Mouse (Mus musculus): ENCODE measurements around the gene Cyb5rl. TPM values are rescaled to one million over a fixed set of nuclear protein-coding genes. Genes with fewer than 3 reads are reported as not detected.

Gene Cyb5rl
- polyA plus RNA-seq, 2 experiments: 5.4 to 10.0 TPM

DNA sequence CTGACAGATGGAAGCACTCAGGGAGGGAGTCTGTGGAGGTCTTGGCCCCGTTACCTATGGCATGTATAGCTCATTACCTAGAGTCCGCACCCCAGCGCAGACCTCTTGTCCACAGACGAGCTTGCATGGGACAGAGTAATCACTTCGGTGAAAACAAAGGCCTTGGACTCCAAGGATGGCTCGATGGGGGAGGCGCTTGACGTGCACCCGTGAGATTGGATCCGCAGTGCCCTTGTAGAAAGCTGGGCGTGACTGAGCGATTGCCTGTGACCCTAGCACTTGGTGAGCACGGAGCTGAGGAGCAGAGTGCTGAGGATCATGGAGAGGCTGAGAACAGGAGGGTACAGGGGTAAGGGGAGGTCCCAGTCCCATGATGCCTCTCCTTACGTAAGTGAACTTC, 24.9 kb downstream of the Cyb5rl start:
- no peak for ATAC-seq (ENCODE audit: low FRiP score, low read depth)
- H3K27me3 ChIP-seq (ENCODE audit: control insufficient read depth, insufficient read depth, low read length): no peaks in the 10 kb centered on the region
- H3K27ac ChIP-seq (replicated peaks; ENCODE audit: low read depth, low read length): no peak overlapping the region
- no peak overlapping the region for H3K9ac ChIP-seq (ENCODE audit: low read depth, low read length, severe bottlenecking)
- no peaks in the 10 kb centered on the region for H3K9me3 ChIP-seq (ENCODE audit: control insufficient read depth, low read length)
- no peak overlapping the region for H3K4me2 ChIP-seq (replicated peaks; ENCODE audit: low read depth, low read length, severe bottlenecking)
- H3K4me3 ChIP-seq (replicated peaks; ENCODE audit: low read length): no peak overlapping the region
- TF ChIP-seq POLR2A (IDR thresholded peaks at IDR 0.05; ENCODE audit: borderline replicate concordance, extremely low read depth, insufficient read depth, insufficient read length): no peak
- DNase-seq (ENCODE audit: low spot score): no peak
- peaks cover 8% of the 10 kb centered on the region for H3K4me1 ChIP-seq (ENCODE audit: control insufficient read depth, insufficient read depth, low read length)
- no peaks in the 10 kb centered on the region for H3K36me3 ChIP-seq (ENCODE audit: control insufficient read depth, insufficient read depth, low read length)
- 77% methylated on average over 14 of the region's 14 CpGs for WGBS

DNA sequence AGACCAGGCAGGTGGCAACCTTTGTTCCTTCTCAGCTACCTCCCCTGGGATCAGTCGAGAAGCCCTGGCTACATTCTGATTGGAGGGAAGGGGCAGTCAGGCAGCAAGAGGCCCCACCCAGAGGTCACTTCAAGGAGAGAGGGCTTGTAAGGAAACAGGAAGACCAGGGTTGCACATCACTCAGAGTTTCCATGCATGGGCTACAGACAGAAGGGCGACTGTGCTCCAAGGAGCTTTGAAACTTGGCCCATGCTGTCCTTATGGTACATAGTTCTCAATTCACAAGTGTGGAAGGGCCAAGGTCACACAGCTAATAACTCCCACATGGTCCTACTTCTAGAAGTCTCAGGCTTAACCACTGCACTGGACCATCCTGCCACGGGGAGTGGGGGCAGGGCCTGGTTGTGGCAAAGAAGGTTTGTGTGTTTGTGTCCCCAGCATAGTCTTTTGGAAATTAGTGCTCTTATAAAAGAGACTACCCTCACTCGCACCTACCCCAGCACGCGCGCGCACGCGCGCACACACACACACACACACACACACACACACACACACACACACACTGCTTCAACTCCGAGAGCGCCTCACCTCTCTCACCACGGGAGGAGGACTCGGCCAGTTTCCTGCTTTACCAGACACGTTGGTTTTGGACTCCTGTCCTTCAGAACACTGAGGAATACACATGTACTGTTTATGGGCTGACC, 27.8 kb downstream of the Cyb5rl start:
- 61% methylated on average over 16 of the region's 16 CpGs for WGBS
- peak; percentile 34; the same call in 1 of the 2 replicates for ATAC-seq (ENCODE audit: low FRiP score, low read depth)
- H3K27ac ChIP-seq (replicated peaks; ENCODE audit: low read depth, low read length): no peak overlapping the region
- DNase-seq (ENCODE audit: low spot score): no peak
- H3K4me3 ChIP-seq (replicated peaks; ENCODE audit: low read length): no peak overlapping the region
- H3K9ac ChIP-seq (ENCODE audit: low read depth, low read length, severe bottlenecking): no peak overlapping the region
- H3K4me1 ChIP-seq (ENCODE audit: control insufficient read depth, insufficient read depth, low read length): peaks cover 14% of the 10 kb centered on the region
- H3K9me3 ChIP-seq (ENCODE audit: control insufficient read depth, low read length): no peaks in the 10 kb centered on the region
- TF ChIP-seq POLR2A (IDR thresholded peaks at IDR 0.05; ENCODE audit: borderline replicate concordance, extremely low read depth, insufficient read depth, insufficient read length): no peak
- no peaks in the 10 kb centered on the region for H3K36me3 ChIP-seq (ENCODE audit: control insufficient read depth, insufficient read depth, low read length)
- no peaks in the 10 kb centered on the region for H3K27me3 ChIP-seq (ENCODE audit: control insufficient read depth, insufficient read depth, low read length)
- H3K4me2 ChIP-seq (replicated peaks; ENCODE audit: low read depth, low read length, severe bottlenecking): no peak overlapping the region

DNA sequence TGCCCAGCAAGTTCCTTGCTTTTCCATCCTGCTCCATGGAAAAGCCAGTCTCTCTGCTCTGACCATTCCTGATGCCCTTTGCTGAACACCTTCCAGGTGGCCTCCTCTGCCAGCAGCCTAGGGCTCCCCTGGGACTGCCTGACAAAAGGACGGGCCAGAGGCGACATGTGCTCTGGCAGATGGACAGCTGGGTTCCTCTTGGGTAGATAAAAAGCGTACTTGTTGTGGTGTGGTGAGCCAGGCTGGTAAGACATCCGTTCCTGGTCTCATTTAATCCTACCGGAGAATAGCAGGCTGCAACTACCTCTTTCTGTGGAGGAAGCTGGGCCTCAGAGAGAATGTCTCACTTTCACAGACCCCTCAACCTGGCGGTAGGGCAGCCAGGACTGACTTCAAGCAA, 29.3 kb downstream of the Cyb5rl start:
- no peak for TF ChIP-seq POLR2A (IDR thresholded peaks at IDR 0.05; ENCODE audit: borderline replicate concordance, extremely low read depth, insufficient read depth, insufficient read length)
- H3K4me2 ChIP-seq (replicated peaks; ENCODE audit: low read depth, low read length, severe bottlenecking): no peak overlapping the region
- DNase-seq (ENCODE audit: low spot score) (no peak), ATAC-seq (ENCODE audit: low FRiP score, low read depth) (no peak)
- peaks cover 14% of the 10 kb centered on the region for H3K4me1 ChIP-seq (ENCODE audit: control insufficient read depth, insufficient read depth, low read length)
- H3K36me3 ChIP-seq (ENCODE audit: control insufficient read depth, insufficient read depth, low read length): no peaks in the 10 kb centered on the region
- 0 out of 2 replicates have a peak overlapping the region, but pooled peaks have one; percentile 25 for H3K9ac ChIP-seq (ENCODE audit: low read depth, low read length, severe bottlenecking)
- H3K27me3 ChIP-seq (ENCODE audit: control insufficient read depth, insufficient read depth, low read length): no peaks in the 10 kb centered on the region
- no peak overlapping the region for H3K27ac ChIP-seq (replicated peaks; ENCODE audit: low read depth, low read length)
- no peaks in the 10 kb centered on the region for H3K9me3 ChIP-seq (ENCODE audit: control insufficient read depth, low read length)
- H3K4me3 ChIP-seq (replicated peaks; ENCODE audit: low read length): no peak overlapping the region
- WGBS: 43% methylated on average over 6 of the region's 6 CpGs

DNA sequence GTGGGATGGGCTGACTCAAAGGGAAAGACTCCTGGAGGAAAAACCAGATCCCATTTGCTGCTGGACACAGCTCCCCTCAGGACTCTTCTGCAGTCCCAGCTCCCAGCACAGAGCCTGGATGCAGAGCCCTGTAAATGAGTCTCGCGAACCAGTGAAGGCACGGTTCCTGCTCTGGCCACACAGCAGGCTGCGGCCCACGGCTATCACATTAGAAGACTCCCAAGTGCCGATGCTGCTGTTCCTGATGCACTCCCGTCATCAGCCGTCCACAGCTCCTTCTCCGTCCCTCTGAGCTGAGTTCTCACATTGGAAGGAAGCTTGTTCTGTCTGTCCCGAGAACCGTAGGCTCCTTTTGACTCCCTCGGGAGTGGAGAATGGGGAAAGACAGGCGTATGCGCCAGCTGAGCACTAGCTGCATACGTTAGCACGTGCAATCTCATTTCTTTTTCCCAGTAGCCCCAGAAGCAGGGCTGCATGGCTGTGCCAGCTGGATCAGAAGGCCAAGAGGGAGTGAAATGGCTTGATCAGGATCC, 30.1 kb downstream of the Cyb5rl start, which contains the start of gene Cdcp2:
Cdcp2 (plus strand) TSS at position 51 of the 533 bp plus-strand sequence.
- DNase-seq (ENCODE audit: low spot score) (no peak), ATAC-seq (ENCODE audit: low FRiP score, low read depth) (no peak)
- no peaks in the 10 kb centered on the region for H3K36me3 ChIP-seq (ENCODE audit: control insufficient read depth, insufficient read depth, low read length)
- H3K4me1 ChIP-seq (ENCODE audit: control insufficient read depth, insufficient read depth, low read length): peaks cover 14% of the 10 kb centered on the region
- H3K4me2 ChIP-seq (replicated peaks; ENCODE audit: low read depth, low read length, severe bottlenecking): no peak within 1 kb of the TSS
- no peak within 1 kb of the TSS for H3K27ac ChIP-seq (replicated peaks; ENCODE audit: low read depth, low read length)
- H3K9me3 ChIP-seq (ENCODE audit: control insufficient read depth, low read length): no peaks in the 10 kb centered on the region
- no peaks in the 10 kb centered on the region for H3K27me3 ChIP-seq (ENCODE audit: control insufficient read depth, insufficient read depth, low read length)
- 0 out of 2 replicates have a peak within 1 kb of the TSS, but pooled peaks have one; percentile 25 for H3K9ac ChIP-seq (ENCODE audit: low read depth, low read length, severe bottlenecking)
- no peak for TF ChIP-seq POLR2A (IDR thresholded peaks at IDR 0.05; ENCODE audit: borderline replicate concordance, extremely low read depth, insufficient read depth, insufficient read length)
- 48% methylated on average over 16 of the region's 16 CpGs for WGBS
- H3K4me3 ChIP-seq (replicated peaks; ENCODE audit: low read length): no peak within 1 kb of the TSS

DNA sequence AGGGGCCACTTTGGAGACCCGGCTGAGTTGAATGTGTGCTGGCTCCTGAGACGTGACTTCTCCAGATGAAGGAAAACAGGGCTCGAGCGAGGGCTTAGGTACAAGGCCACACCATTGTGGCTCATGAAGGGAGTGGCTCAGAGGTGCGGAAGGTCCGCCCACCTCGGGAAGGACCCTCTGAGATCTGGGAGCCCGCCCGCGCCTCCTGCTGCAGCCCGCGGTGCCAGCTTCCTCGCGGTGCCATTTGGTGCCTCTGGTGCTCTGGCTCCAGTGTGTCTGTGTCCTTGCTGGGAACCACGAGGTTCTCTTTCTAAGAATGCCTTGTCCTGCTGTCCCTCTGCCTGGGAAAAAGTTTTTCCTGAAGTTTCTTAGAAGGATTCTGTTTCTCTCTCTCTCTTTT, 31.1 kb downstream of the Cyb5rl start:
- Histone ChIP-seq H3K9ac (ENCODE audit: low read depth, low read length, severe bottlenecking) (no peak overlapping the region), H3K27ac (replicated peaks; ENCODE audit: low read depth, low read length) (no peak overlapping the region), H3K27me3 (ENCODE audit: control insufficient read depth, insufficient read depth, low read length) (no peaks in the 10 kb centered on the region), H3K4me3 (replicated peaks; ENCODE audit: low read length) (no peak overlapping the region), H3K4me1 (ENCODE audit: control insufficient read depth, insufficient read depth, low read length) (peaks cover 14% of the 10 kb centered on the region), H3K36me3 (ENCODE audit: control insufficient read depth, insufficient read depth, low read length) (no peaks in the 10 kb centered on the region), H3K4me2 (replicated peaks; ENCODE audit: low read depth, low read length, severe bottlenecking) (no peak overlapping the region), H3K9me3 (ENCODE audit: control insufficient read depth, low read length) (no peaks in the 10 kb centered on the region)
- no peak for ATAC-seq (ENCODE audit: low FRiP score, low read depth)
- no peak for TF ChIP-seq POLR2A (IDR thresholded peaks at IDR 0.05; ENCODE audit: borderline replicate concordance, extremely low read depth, insufficient read depth, insufficient read length)
- no peak for DNase-seq (ENCODE audit: low spot score)
- 38% methylated on average over 15 of the region's 15 CpGs for whole genome bisulfite sequencing
